Mouse (Mus musculus): ENCODE measurements at regions not wholly inside any gene's neighbourhood (a gene's known extent, or its start where the extent isn't known, plus 50 kb on each side); places are given as distances from the start of the nearest gene placed in this dataset.

DNA sequence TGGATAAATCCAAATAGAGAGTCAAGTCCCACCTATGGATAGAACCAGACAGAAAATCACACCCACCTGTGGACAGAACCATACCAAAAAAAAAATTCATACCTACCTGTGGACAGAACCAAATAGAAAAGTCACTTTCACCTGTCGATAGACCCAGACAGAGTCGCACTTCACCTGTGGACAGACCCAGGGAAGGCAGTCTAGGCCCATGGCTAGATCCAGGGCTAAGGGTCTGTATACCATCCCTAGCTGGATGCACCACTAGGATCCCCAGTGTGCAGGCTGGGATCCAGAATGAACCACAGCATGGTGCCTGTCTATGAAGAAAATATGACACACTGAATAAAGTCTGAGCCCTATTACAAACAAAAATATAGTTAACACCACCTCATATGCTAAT is 246.9 kb upstream of the Zdhhc25 start:
- TF ChIP-seq CTCF (IDR thresholded peaks at IDR 0.05; ENCODE audit: control insufficient read depth, insufficient read depth, low read length) (no peak), POLR2A (IDR thresholded peaks at IDR 0.05; ENCODE audit: borderline replicate concordance, control insufficient read depth, low read depth, low read length) (no peak)

All from bone marrow, adult 2 months (tissue).